Mouse (Mus musculus) CD8-positive naive resting alpha-beta T cell, adult 57 days (primary cell): ENCODE measurements around the gene Ceacam18. TPM values are rescaled to one million over a fixed set of nuclear protein-coding genes. Genes with fewer than 3 reads are reported as not detected.

Experiments used
- total RNA-seq: library from RNA; stranded (reverse); gene quantifications from one replicate; pipeline ENCODE4 v1.2.4, GENCODE M21; 2023

The Ceacam18 gene
- not detected for total RNA-seq

DNA sequence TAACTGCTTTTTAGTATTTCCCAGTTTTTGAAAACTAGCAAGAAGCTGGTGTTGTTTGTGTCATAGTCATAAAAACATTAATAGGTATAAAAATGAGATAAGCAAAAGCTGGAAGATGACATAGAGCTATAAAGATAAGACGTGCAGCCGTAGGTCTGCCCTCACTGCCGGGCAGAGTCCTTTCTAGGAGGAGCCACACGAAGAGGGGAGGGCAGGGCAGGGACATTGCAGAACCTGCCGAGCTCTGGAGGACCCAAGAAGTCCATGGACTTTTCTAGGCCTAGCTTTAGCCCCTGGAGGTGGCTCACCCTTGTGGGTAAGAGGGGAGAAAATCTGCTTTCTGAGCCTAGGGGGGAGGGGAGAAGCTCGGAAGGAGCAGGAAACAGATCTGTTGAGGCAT, at the start of gene Ceacam18:
TSS of gene Ceacam18 (plus strand) at position 208 of the 400 bp plus-strand sequence.

DNA sequence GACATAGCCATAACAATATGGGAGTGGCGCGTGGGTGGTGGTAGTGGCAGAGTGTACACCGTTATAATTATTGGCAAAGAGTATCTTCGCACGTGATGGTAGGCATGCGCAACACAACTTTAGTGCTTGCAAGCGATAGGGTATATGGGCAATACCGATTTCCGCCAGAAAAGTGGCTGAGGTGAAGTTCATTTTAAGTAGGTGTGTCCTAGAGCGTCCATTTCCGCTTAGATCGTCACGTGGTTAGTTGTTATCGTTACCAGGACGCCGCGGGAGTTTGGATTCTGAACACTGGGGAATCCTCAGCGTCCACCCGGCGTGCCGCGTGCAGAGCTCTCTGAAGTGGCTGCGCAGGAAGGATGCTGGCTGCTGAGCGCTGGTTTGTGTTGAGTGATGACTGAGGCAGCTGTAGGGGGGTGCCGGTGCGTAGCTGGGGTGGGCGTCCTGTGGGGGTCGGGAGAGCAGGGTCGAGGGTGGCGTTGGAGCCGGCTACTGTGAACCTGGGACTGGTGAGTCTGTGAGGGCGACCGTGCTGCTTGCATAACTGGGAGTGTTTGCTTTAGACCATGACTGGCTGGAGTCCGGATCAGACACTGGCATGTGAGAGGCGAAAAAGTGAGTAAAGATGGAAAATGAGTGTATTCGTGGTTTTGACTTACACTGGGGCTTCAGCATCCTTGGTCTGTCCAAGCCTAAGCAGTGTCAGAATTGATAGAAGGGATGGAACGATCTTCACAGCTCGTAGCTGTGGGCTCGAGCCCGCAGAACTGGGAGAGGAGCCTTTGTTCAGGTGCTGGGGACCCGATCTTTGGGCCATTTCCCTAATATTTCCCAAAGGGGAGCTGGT, 27.4 kb upstream of the Ceacam18 start, which contains the start of gene Zfp819:
TSS of gene Zfp819 (plus strand) at position 274 of the 847 bp plus-strand sequence.

DNA sequence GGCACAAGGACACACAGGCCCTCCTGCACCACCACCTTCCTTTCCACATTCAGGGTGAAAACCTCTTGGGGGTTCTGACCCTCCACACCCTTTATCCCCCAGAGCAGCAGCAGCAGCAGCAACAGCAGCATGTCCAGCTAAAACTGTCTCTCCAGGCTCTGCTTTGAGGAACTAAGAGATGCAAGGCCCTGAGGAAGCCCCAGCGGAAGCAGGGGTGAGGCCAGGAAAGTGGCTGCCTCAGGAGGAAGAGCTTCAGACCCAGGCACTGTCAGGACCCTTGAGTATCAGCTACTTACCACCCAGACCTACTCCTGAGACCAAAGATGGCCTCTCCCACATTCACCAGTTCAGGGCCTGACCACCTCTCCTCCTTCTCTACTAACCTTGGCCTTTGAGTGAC, 25.5 kb downstream of the Ceacam18 start, which contains the start of gene Siglece:
TSS of gene Siglece (minus strand) at position 160 of the 400 bp plus-strand sequence.

DNA sequence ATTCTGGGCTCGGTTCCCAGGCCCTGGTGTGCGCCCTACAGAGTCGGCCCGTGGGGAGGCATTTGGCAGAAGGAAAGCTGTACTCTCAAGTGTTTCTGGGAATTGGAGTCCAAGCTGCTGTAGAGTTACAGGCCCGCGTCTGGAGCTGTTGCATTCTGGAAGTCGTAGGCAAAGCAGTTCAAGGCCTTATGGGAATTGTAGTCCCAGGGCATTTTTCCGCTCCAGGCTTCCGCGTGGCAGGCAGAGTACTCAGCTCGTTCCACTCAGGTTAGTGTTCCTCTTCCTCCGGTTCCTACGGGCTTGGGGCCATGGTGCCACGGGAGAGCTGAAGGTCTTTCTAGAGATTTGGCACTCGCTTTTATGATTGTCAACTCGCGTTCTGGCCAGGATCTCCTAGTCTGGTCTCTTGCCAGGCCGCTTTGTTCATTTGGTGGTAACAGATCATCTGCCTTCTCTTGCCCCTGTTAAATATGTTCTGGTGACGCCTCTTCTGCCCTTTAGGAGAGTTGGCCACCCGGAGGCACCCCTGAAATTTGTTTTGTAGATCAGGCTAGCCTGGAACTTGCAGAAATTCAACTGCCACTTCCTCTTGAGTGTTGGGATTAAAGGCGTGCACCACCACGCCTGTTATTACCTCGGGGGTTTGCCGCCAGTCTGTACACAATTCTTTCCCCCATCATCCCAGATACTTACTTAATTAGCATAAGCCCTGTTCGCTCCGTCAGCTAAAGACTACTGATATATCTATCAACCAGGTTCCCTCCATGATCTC, 37.5 kb downstream of the Ceacam18 start, which contains the start of gene Ctu1:
TSS of gene Ctu1 (plus strand) at position 208 of the 772 bp plus-strand sequence.

DNA sequence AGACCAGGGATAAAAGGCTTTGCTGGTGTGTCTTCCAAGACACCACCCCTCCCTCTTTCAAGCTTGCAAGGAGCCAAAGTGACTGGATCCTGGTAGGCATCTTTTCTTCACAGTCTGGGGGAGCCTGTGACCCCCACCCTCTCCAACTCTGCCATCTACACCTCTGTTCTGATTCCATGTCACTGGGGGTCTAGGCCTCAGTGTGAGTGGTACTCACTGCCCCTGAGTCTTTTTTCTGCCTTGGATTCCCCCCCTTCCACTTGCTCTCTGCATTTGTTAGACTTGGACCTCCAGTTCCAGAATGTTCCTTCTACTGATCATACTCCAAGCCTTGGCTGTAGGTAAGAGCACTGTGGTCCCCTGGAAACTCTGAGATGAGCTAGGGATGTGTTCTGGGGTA, 55.6 kb downstream of the Ceacam18 start, which contains the start of gene Klk14:
TSS of gene Klk14 (plus strand) at position 301 of the 400 bp plus-strand sequence.

Other genes starting within 250 kb of the Ceacam18 start
- gene Siglecg, start 226.5 kb upstream of the Ceacam18 start, total RNA-seq: 22.1 TPM
- gene Lim2, start 207.0 kb upstream of the Ceacam18 start, total RNA-seq: not detected
- 209 TPM for gene Nkg7, start 197.6 kb upstream of the Ceacam18 start, total RNA-seq
- gene Cldnd2, start 193.9 kb upstream of the Ceacam18 start, total RNA-seq: 2.4 TPM
- 27.5 TPM for gene Etfb, start 190.6 kb upstream of the Ceacam18 start, total RNA-seq
- not detected for gene Gm45233, start 190.6 kb upstream of the Ceacam18 start, total RNA-seq
- 0.89 TPM for gene Vsig10l, start 171.6 kb upstream of the Ceacam18 start, total RNA-seq
- not detected for gene Iglon5, start 144.6 kb upstream of the Ceacam18 start, total RNA-seq
- gene 4931406B18Rik, start 128.8 kb upstream of the Ceacam18 start, total RNA-seq: not detected
- gene Cd33, start 90.3 kb upstream of the Ceacam18 start, total RNA-seq: 1.0 TPM
- gene Zfp658, start 72.5 kb upstream of the Ceacam18 start, total RNA-seq: 9.1 TPM
- 19.5 TPM for gene Zfp719, start 55.1 kb upstream of the Ceacam18 start, total RNA-seq
- gene Zfp819, start 27.5 kb upstream of the Ceacam18 start, total RNA-seq: not detected
- 1.5 TPM for gene Siglece, start 25.5 kb downstream of the Ceacam18 start, total RNA-seq
- gene Ctu1, start 37.3 kb downstream of the Ceacam18 start, total RNA-seq: 8.5 TPM
- not detected for gene Klk14, start 55.7 kb downstream of the Ceacam18 start, total RNA-seq
- not detected for gene Klk13, start 77.9 kb downstream of the Ceacam18 start, total RNA-seq
- not detected for gene Klk12, start 134.2 kb downstream of the Ceacam18 start, total RNA-seq
- not detected for gene Klk11, start 139.9 kb downstream of the Ceacam18 start, total RNA-seq
- not detected for gene Klk10, start 146.3 kb downstream of the Ceacam18 start, total RNA-seq
- not detected for gene Klk9, start 157.2 kb downstream of the Ceacam18 start, total RNA-seq
- 230 TPM for gene Klk8, start 162.9 kb downstream of the Ceacam18 start, total RNA-seq
- 1.2 TPM for gene Klk7, start 176.6 kb downstream of the Ceacam18 start, total RNA-seq
- gene Klk6, start 189.8 kb downstream of the Ceacam18 start, total RNA-seq: not detected
- gene Klk5, start 207.3 kb downstream of the Ceacam18 start, total RNA-seq: not detected
- gene Klk4, start 246.5 kb downstream of the Ceacam18 start, total RNA-seq: not detected